Mouse (Mus musculus): ENCODE results near the gene Zfp318. TPM values are rescaled to one million over a fixed set of nuclear protein-coding genes. Genes with fewer than 3 reads are reported as not detected.

The Zfp318 gene
- polyA plus RNA-seq, 1 experiment from 2014 or later: 3.1 TPM

DNA sequence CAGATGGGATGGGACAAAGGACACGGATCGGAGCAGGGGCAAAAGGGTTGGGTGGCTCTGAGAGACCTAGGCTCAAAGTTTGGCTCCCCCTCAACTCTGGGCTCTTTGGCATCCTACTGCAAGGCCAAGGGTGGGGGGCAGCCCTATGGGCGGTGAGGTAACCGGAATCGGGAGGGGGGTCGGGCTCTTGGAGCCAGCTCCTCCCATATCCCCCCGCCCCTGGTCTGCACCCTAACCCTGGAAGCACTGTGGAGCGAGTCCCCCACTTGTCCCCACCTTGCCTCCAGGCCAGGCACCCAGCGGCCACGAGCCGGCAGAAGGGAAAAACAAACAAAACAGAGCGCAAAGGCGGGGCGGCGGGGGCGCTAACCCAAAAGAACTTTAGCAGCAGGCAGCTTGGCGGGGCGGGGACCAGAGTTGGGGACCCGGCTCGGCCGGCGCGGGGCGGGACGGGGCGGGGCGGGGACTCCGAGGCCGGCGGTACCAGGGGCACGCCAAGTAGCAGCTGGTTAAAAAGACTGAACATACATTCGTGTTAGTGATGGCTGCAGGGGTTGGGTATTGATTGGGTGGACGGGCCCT, 71.7 kb downstream of the Zfp318 start:
- WGBS: 1% methylated on average over 33 of the region's 33 CpGs
- H3K4me3 ChIP-seq (ENCODE audit: low read length): peak overlapping the region; percentile 51
- H3K36me3 ChIP-seq (ENCODE audit: control insufficient read depth, insufficient read depth): no peaks in the 10 kb centered on the region
- H3K27ac ChIP-seq (ENCODE audit: low read length): no peak overlapping the region
- peaks cover 51% of the 10 kb centered on the region for H3K27me3 ChIP-seq (ENCODE audit: control insufficient read depth, insufficient read depth, low read length)
- peaks cover 26% of the 10 kb centered on the region for H3K4me1 ChIP-seq (ENCODE audit: control insufficient read depth, insufficient read depth, low read length)
- no peak for ATAC-seq (replicated peaks; ENCODE audit: extremely low read depth, insufficient read depth, low FRiP score)
- no peaks in the 10 kb centered on the region for H3K9me3 ChIP-seq (replicated peaks; ENCODE audit: control insufficient read depth, low read length)
- H3K4me2 ChIP-seq (ENCODE audit: low read depth, low read length): peak overlapping the region; percentile 80
- H3K9ac ChIP-seq (ENCODE audit: low read length): peak overlapping the region; percentile 60

GRCm38 (mm10) chr17:46457791-46458190, 74.3 kb downstream of the Zfp318 start:
- H3K4me2 ChIP-seq (ENCODE audit: low read depth, low read length): peak overlapping the region; percentile 6; the same call in 1 of the 2 replicates
- 14% methylated on average over 10 of the region's 10 CpGs for WGBS
- ATAC-seq (replicated peaks; ENCODE audit: extremely low read depth, insufficient read depth, low FRiP score): no peak
- peaks cover 38% of the 10 kb centered on the region for H3K4me1 ChIP-seq (ENCODE audit: control insufficient read depth, insufficient read depth, low read length)
- no peaks in the 10 kb centered on the region for H3K9me3 ChIP-seq (replicated peaks; ENCODE audit: control insufficient read depth, low read length)
- H3K9ac ChIP-seq (ENCODE audit: low read length): no peak overlapping the region
- no peaks in the 10 kb centered on the region for H3K36me3 ChIP-seq (ENCODE audit: control insufficient read depth, insufficient read depth)
- H3K27ac ChIP-seq (ENCODE audit: low read length): peak overlapping the region; percentile 68
- no peak overlapping the region for H3K4me3 ChIP-seq (ENCODE audit: low read length)
- H3K27me3 ChIP-seq (ENCODE audit: control insufficient read depth, insufficient read depth, low read length): peaks cover 54% of the 10 kb centered on the region

DNA sequence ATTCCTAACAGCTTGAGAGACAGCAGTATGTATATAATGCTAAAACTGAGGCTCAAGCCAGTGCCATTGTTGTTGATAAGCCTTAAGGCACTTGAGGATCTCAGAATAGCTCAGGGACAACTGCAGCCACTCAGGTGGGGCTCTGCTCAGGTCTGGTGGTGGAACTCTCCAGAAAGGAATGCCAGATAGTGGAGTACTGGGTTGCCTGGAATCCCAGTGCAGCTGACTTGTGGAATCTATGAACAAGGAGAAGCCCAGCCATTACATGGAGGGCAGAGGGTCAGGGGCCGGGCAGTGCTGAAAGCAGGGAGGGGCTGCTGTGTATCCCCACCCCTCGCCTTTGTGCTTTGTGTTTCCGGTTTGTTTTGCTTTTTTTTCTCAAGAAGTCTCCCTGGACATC, 74.9 kb downstream of the Zfp318 start:
- no peak overlapping the region for H3K4me3 ChIP-seq (ENCODE audit: low read length)
- H3K9ac ChIP-seq (ENCODE audit: low read length): no peak overlapping the region
- H3K4me1 ChIP-seq (ENCODE audit: control insufficient read depth, insufficient read depth, low read length): peaks cover 38% of the 10 kb centered on the region
- H3K27ac ChIP-seq (ENCODE audit: low read length): peak overlapping the region; percentile 68
- peaks cover 47% of the 10 kb centered on the region for H3K27me3 ChIP-seq (ENCODE audit: control insufficient read depth, insufficient read depth, low read length)
- peak overlapping the region; percentile 6; the same call in 1 of the 2 replicates for H3K4me2 ChIP-seq (ENCODE audit: low read depth, low read length)
- ATAC-seq (replicated peaks; ENCODE audit: extremely low read depth, insufficient read depth, low FRiP score): peak; percentile 80
- 7% methylated on average over 3 of the region's 3 CpGs for WGBS
- H3K36me3 ChIP-seq (ENCODE audit: control insufficient read depth, insufficient read depth): no peaks in the 10 kb centered on the region
- no peaks in the 10 kb centered on the region for H3K9me3 ChIP-seq (replicated peaks; ENCODE audit: control insufficient read depth, low read length)

- Histone ChIP-seq H3K4me2 (ENCODE audit: low read depth, low read length) (peak overlapping the region; percentile 64), H3K27me3 (ENCODE audit: control insufficient read depth, insufficient read depth, low read length) (peaks cover 35% of the 10 kb centered on the region), H3K9ac (ENCODE audit: low read length) (peak overlapping the region; percentile 57), H3K27ac (ENCODE audit: low read length) (no peak overlapping the region), H3K4me3 (ENCODE audit: low read length) (peak overlapping the region; percentile 50), H3K4me1 (ENCODE audit: control insufficient read depth, insufficient read depth, low read length) (peaks cover 27% of the 10 kb centered on the region), H3K36me3 (ENCODE audit: control insufficient read depth, insufficient read depth) (no peaks in the 10 kb centered on the region), H3K9me3 (replicated peaks; ENCODE audit: control insufficient read depth, low read length) (no peaks in the 10 kb centered on the region)
- no peak for ATAC-seq (replicated peaks; ENCODE audit: extremely low read depth, insufficient read depth, low FRiP score)
- 1% methylated on average over 32 of the region's 32 CpGs for WGBS
Observed at GRCm38 (mm10) chr17:46460673-46461072, 77.1 kb downstream of the Zfp318 start.

- H3K27ac ChIP-seq (ENCODE audit: low read length): no peak overlapping the region
- no peaks in the 10 kb centered on the region for H3K9me3 ChIP-seq (replicated peaks; ENCODE audit: control insufficient read depth, low read length)
- peak overlapping the region; percentile 50 for H3K4me3 ChIP-seq (ENCODE audit: low read length)
- no peaks in the 10 kb centered on the region for H3K36me3 ChIP-seq (ENCODE audit: control insufficient read depth, insufficient read depth)
- H3K9ac ChIP-seq (ENCODE audit: low read length): peak overlapping the region; percentile 57
- peak overlapping the region; percentile 64 for H3K4me2 ChIP-seq (ENCODE audit: low read depth, low read length)
- no peak for ATAC-seq (replicated peaks; ENCODE audit: extremely low read depth, insufficient read depth, low FRiP score)
- peaks cover 25% of the 10 kb centered on the region for H3K4me1 ChIP-seq (ENCODE audit: control insufficient read depth, insufficient read depth, low read length)
- 9% methylated on average over 8 of the region's 8 CpGs for WGBS
- H3K27me3 ChIP-seq (ENCODE audit: control insufficient read depth, insufficient read depth, low read length): peaks cover 32% of the 10 kb centered on the region
Observed at GRCm38 (mm10) chr17:46461347-46461746, 77.8 kb downstream of the Zfp318 start.

- Histone ChIP-seq H3K9me3 (replicated peaks; ENCODE audit: control insufficient read depth, low read length) (no peaks in the 10 kb centered on the region), H3K4me3 (ENCODE audit: low read length) (no peak overlapping the region), H3K27me3 (ENCODE audit: control insufficient read depth, insufficient read depth, low read length) (peaks cover 31% of the 10 kb centered on the region), H3K9ac (ENCODE audit: low read length) (no peak overlapping the region), H3K4me1 (ENCODE audit: control insufficient read depth, insufficient read depth, low read length) (peaks cover 25% of the 10 kb centered on the region), H3K36me3 (ENCODE audit: control insufficient read depth, insufficient read depth) (no peaks in the 10 kb centered on the region), H3K27ac (ENCODE audit: low read length) (no peak overlapping the region), H3K4me2 (ENCODE audit: low read depth, low read length) (no peak overlapping the region)
- peak; percentile 34; the same call in 1 of the 2 replicates for ATAC-seq (replicated peaks; ENCODE audit: extremely low read depth, insufficient read depth, low FRiP score)
- 43% methylated on average over 5 of the region's 5 CpGs for WGBS
Observed at GRCm38 (mm10) chr17:46462226-46462625, 78.7 kb downstream of the Zfp318 start.

GRCm38 (mm10) chr17:46467830-46468229, 84.3 kb downstream of the Zfp318 start:
- Histone ChIP-seq H3K27ac (ENCODE audit: low read length) (no peak overlapping the region), H3K4me3 (ENCODE audit: low read length) (no peak overlapping the region), H3K27me3 (ENCODE audit: control insufficient read depth, insufficient read depth, low read length) (peaks cover 3% of the 10 kb centered on the region), H3K36me3 (ENCODE audit: control insufficient read depth, insufficient read depth) (no peaks in the 10 kb centered on the region), H3K9me3 (replicated peaks; ENCODE audit: control insufficient read depth, low read length) (no peaks in the 10 kb centered on the region), H3K9ac (ENCODE audit: low read length) (no peak overlapping the region), H3K4me2 (ENCODE audit: low read depth, low read length) (no peak overlapping the region), H3K4me1 (ENCODE audit: control insufficient read depth, insufficient read depth, low read length) (0 out of 2 replicates have a peak, but pooled peaks cover 3% of the 10 kb centered on the region)
- WGBS: 73% methylated on average over 9 of the region's 9 CpGs
- no peak for ATAC-seq (replicated peaks; ENCODE audit: extremely low read depth, insufficient read depth, low FRiP score)

Other genes starting within 250 kb of the Zfp318 start
- 6.9 and 8.0 TPM in 2 replicates for gene Rsph9, start 239.5 kb upstream of the Zfp318 start, polyA plus RNA-seq (2015; fragmentation: Nextera tagmentation; extraction: Ambion mirVana)
- gene Mad2l1bp, start 230.2 kb upstream of the Zfp318 start, polyA plus RNA-seq (2015; fragmentation: Nextera tagmentation; extraction: Ambion mirVana): 32.7 and 39.4 TPM in 2 replicates
- 36.9 and 42.6 TPM in 2 replicates for gene Gtpbp2, start 222.7 kb upstream of the Zfp318 start, polyA plus RNA-seq (2015; fragmentation: Nextera tagmentation; extraction: Ambion mirVana)
- gene Polh, start 181.1 kb upstream of the Zfp318 start, polyA plus RNA-seq (2015; fragmentation: Nextera tagmentation; extraction: Ambion mirVana): 11.7 and 13.4 TPM in 2 replicates
- 20.5 and 20.6 TPM in 2 replicates for gene Xpo5, start 180.9 kb upstream of the Zfp318 start, polyA plus RNA-seq (2015; fragmentation: Nextera tagmentation; extraction: Ambion mirVana)
- gene Polr1c, start 135.7 kb upstream of the Zfp318 start, polyA plus RNA-seq (2015; fragmentation: Nextera tagmentation; extraction: Ambion mirVana): 46.3 and 47.8 TPM in 2 replicates
- gene Yipf3, start 135.7 kb upstream of the Zfp318 start, polyA plus RNA-seq (2015; fragmentation: Nextera tagmentation; extraction: Ambion mirVana): 78.4 and 89.3 TPM in 2 replicates
- gene Lrrc73, start 130.2 kb upstream of the Zfp318 start, polyA plus RNA-seq (2015; fragmentation: Nextera tagmentation; extraction: Ambion mirVana): 0.64 and 0.68 TPM in 2 replicates
- gene Tjap1, start 100.7 kb upstream of the Zfp318 start, polyA plus RNA-seq (2015; fragmentation: Nextera tagmentation; extraction: Ambion mirVana): 42.5 and 45.3 TPM in 2 replicates
- 1.3 and 1.4 TPM in 2 replicates for gene Dlk2, start 86.3 kb upstream of the Zfp318 start, polyA plus RNA-seq (2015; fragmentation: Nextera tagmentation; extraction: Ambion mirVana)
- 4.9 and 5.3 TPM in 2 replicates for gene Abcc10, start 55.4 kb upstream of the Zfp318 start, polyA plus RNA-seq (2015; fragmentation: Nextera tagmentation; extraction: Ambion mirVana)
- gene Crip3, start 45.2 kb downstream of the Zfp318 start, polyA plus RNA-seq (2015; fragmentation: Nextera tagmentation; extraction: Ambion mirVana): 20.2 and 37.5 TPM in 2 replicates
- 0.55 and 1.2 TPM in 2 replicates for gene Slc22a7, start 54.7 kb downstream of the Zfp318 start, polyA plus RNA-seq (2015; fragmentation: Nextera tagmentation; extraction: Ambion mirVana)
- gene Ttbk1, start 103.9 kb downstream of the Zfp318 start, polyA plus RNA-seq (2015; fragmentation: Nextera tagmentation; extraction: Ambion mirVana): 0.07 and 0.14 TPM in 2 replicates
- 28.0 and 29.6 TPM in 2 replicates for gene Dnph1, start 113.0 kb downstream of the Zfp318 start, polyA plus RNA-seq (2015; fragmentation: Nextera tagmentation; extraction: Ambion mirVana)
- 5.6 and 6.4 TPM in 2 replicates for gene Cul9, start 162.7 kb downstream of the Zfp318 start, polyA plus RNA-seq (2015; fragmentation: Nextera tagmentation; extraction: Ambion mirVana)
- 11.0 and 12.4 TPM in 2 replicates for gene Srf, start 172.4 kb downstream of the Zfp318 start, polyA plus RNA-seq (2015; fragmentation: Nextera tagmentation; extraction: Ambion mirVana)
- gene Ptk7, start 245.8 kb downstream of the Zfp318 start, polyA plus RNA-seq (2015; fragmentation: Nextera tagmentation; extraction: Ambion mirVana): 37.6 and 46.0 TPM in 2 replicates

Measured in heart, embryonic 16.5 days (tissue).